Mouse (Mus musculus) CH12.LX (cell line): ENCODE data around the gene Aurkb. TPM values are rescaled to one million over a fixed set of nuclear protein-coding genes. Genes with fewer than 3 reads are reported as not detected.

Experiments used
- DNase-seq: peaks from one replicate; pipeline ENCODE4 v3.0.0-alpha.2; 2013; ENCODE audit errors: extremely low read depth
- H3K27ac ChIP-seq: 2 replicates; pipeline ENCODE4 v1.5.1; 2012; ENCODE audit warnings: low read depth, mild to moderate bottlenecking, control low read depth, moderate library complexity; ENCODE audit not compliant: insufficient read depth
- H3K27me3 ChIP-seq: replicated peaks from 2 replicates; pipeline ENCODE3; 2012; ENCODE audit warnings: inconsistent platforms
- H3K36me3 ChIP-seq, 2 experiments: replicated peaks in 1 of 2; 2 replicates each; pipeline versions ENCODE3 to v1.6.1; 2012; ENCODE audit warnings: inconsistent platforms in 1 of 2, low read length in 1 of 2, mild to moderate bottlenecking in 1 of 2, mixed read lengths in 1 of 2, moderate library complexity in 1 of 2; ENCODE audit not compliant: control insufficient read depth in 1 of 2, insufficient read depth in 1 of 2
- H3K4me1 ChIP-seq, 2 experiments: 2 replicates each; pipeline ENCODE4 v1.6.1; 2012; ENCODE audit warnings: inconsistent platforms in 1 of 2, moderate library complexity in 1 of 2; ENCODE audit not compliant: insufficient read depth in 2 of 2, control insufficient read depth in 1 of 2
- H3K4me2 ChIP-seq: 2 replicates; pipeline ENCODE4 v1.6.1; 2012; ENCODE audit warnings: low read depth, mild to moderate bottlenecking, control low read depth; ENCODE audit not compliant: poor library complexity, insufficient read depth, severe bottlenecking
- H3K4me3 ChIP-seq, 3 experiments: fragments of 150-350 bp in 1 of 3; sonication (generic) in 1 of 3; replicated peaks in 1 of 3; 2 replicates each; pipeline versions ENCODE3 to v1.5.1; 2011 to 2012; ENCODE audit warnings: low read depth in 2 of 3, low read length in 2 of 3, mild to moderate bottlenecking in 2 of 3, moderate library complexity in 2 of 3, control low read depth in 1 of 3, improper control_type of control experiment in 1 of 3, inconsistent platforms in 1 of 3, mixed read lengths in 1 of 3; ENCODE audit not compliant: poor library complexity in 1 of 3
- H3K79me2 ChIP-seq: replicated peaks from 2 replicates; pipeline ENCODE4 v1.6.1; 2012; ENCODE audit warnings: mild to moderate bottlenecking, moderate library complexity; ENCODE audit not compliant: control insufficient read depth, poor library complexity, insufficient read depth, severe bottlenecking; ENCODE audit errors: extremely low read depth
- H3K9ac ChIP-seq: 2 replicates; pipeline ENCODE4 v1.6.1; 2012; ENCODE audit warnings: low read depth, mild to moderate bottlenecking, control low read depth, moderate library complexity; ENCODE audit not compliant: insufficient read depth
- H3K9me3 ChIP-seq: replicated peaks from 2 replicates; pipeline ENCODE3; 2012; ENCODE audit warnings: low read length, inconsistent platforms, mixed read lengths
- BHLHE40 ChIP-seq: IDR thresholded peaks from 2 replicates; pipeline ENCODE4 v1.6.1; 2011; ENCODE audit warnings: mild to moderate bottlenecking, low read depth, low read length, improper control_type of control experiment
- CHD1 ChIP-seq: IDR thresholded peaks from 2 replicates; pipeline ENCODE4 v1.6.1; 2012; ENCODE audit warnings: low read depth, low read length, improper control_type of control experiment, inconsistent platforms
- EP300 ChIP-seq: IDR thresholded peaks from 2 replicates; pipeline ENCODE4 v1.6.1; 2011; ENCODE audit warnings: low read length, improper control_type of control experiment
- IRF4 ChIP-seq: IDR thresholded peaks from 2 replicates; pipeline ENCODE4 v1.6.1; 2014; ENCODE audit warnings: low read depth, mild to moderate bottlenecking, inconsistent platforms, low read length, improper control_type of control experiment
- JUN ChIP-seq: IDR thresholded peaks from 2 replicates; pipeline ENCODE4 v1.6.1; 2011; ENCODE audit warnings: low read depth, mild to moderate bottlenecking, low read length, improper control_type of control experiment, moderate library complexity; ENCODE audit not compliant: insufficient read depth
- JUND ChIP-seq: conservative IDR thresholded peaks from 2 replicates; pipeline ENCODE4 v1.6.1; 2011; ENCODE audit warnings: low read depth, low read length, improper control_type of control experiment
- KAT2A ChIP-seq: IDR thresholded peaks from 2 replicates; pipeline ENCODE4 v1.6.1; 2012; ENCODE audit warnings: low read length, improper control_type of control experiment, inconsistent platforms; ENCODE audit not compliant: insufficient replicate concordance
- MAZ ChIP-seq: IDR thresholded peaks from 2 replicates; pipeline ENCODE4 v1.6.1; 2012; ENCODE audit warnings: low read depth, mild to moderate bottlenecking, inconsistent platforms, low read length, improper control_type of control experiment, moderate library complexity
- MXI1 ChIP-seq: IDR thresholded peaks from 2 replicates; pipeline ENCODE4 v1.6.1; 2011; ENCODE audit warnings: mild to moderate bottlenecking, low read depth, low read length, improper control_type of control experiment
- NELFE ChIP-seq: IDR thresholded peaks from 2 replicates; pipeline ENCODE4 v1.6.1; 2011; ENCODE audit warnings: low read depth, low read length, improper control_type of control experiment
- RCOR1 ChIP-seq: conservative IDR thresholded peaks from 2 replicates; pipeline ENCODE4 v1.6.1; 2012; ENCODE audit warnings: low read depth, mild to moderate bottlenecking, inconsistent platforms, low read length, improper control_type of control experiment
- SIN3A ChIP-seq: IDR thresholded peaks from 2 replicates; pipeline ENCODE4 v1.6.1; 2012; ENCODE audit warnings: low read length, improper control_type of control experiment, inconsistent platforms
- UBTF ChIP-seq: IDR thresholded peaks from 2 replicates; pipeline ENCODE4 v1.6.1; 2012; ENCODE audit warnings: low read depth, mild to moderate bottlenecking, inconsistent platforms, low read length, improper control_type of control experiment, moderate library complexity
- dilution Hi-C: fragments of 300-500 bp; cut with MboI; formaldehyde crosslinking; loops from 2 replicates; pipeline ENCODE4 v1.14.3; 2020; ENCODE audit warnings: low sequenced_read_pairs; ENCODE audit not compliant: extremely low pct_unique_long_range_greater_than_20kb, extremely low pct_ligation_motif_present
- in situ Hi-C: fragments of 300-500 bp; cut with MboI; formaldehyde crosslinking; loops from 3 replicates; pipeline ENCODE4 v1.14.3; 2019; ENCODE audit warnings: low sequenced_read_pairs, low pct_ligation_motif_present, low pct_unique_long_range_greater_than_20kb, mixed read lengths
- polyA plus RNA-seq: library from polyadenylated mRNA; unstranded; fragments of >175 nt; gene quantifications from 2 replicates; pipeline ENCODE4 v1.2.1, GENCODE M21; 2012; ENCODE audit warnings: low read depth; ENCODE audit not compliant: insufficient read length
- total RNA-seq, 2 experiments: library from RNA; depleted of rRNA; stranded (reverse); fragments of 300-350 nt in 1 of 2; fragments of >200 nt in 1 of 2; gene quantifications; 2 replicates each; pipeline ENCODE4 v1.2.3; 2012 to 2014

Gene Aurkb
- total and polyA plus RNA-seq, 3 experiments: 170 to 200 (median 190) TPM

GRCm38 (mm10) chr11:69088856-69089615 lies 43.6 kb downstream of the Aurkb start:
- peaks cover 23 to 37% of the 10 kb centered on the region in 2 experiments for H3K36me3 ChIP-seq
- peak overlapping the region; percentile 96 for H3K9ac ChIP-seq
- H3K4me3 ChIP-seq: peak overlapping the region; percentile 89 to 99 (median 89)
- peak; percentile 20; the same call in 1 of the 2 replicates for TF ChIP-seq MXI1
- 0 out of 2 replicates have a peak, but pooled peaks have one; percentile 61 for TF ChIP-seq CHD1
- TF ChIP-seq UBTF: 0 out of 2 replicates have a peak, but pooled peaks have one; percentile 30
- no peak for TF ChIP-seq JUN
- TF ChIP-seq EP300: no peak
- TF ChIP-seq KAT2A: no peak
- TF ChIP-seq SIN3A: peak; percentile 76
- 0 out of 2 replicates have a peak, but pooled peaks have one; percentile 3 for TF ChIP-seq BHLHE40
- peaks cover 18% of the 10 kb centered on the region for H3K27me3 ChIP-seq
- H3K4me1 ChIP-seq: peaks cover 23 to 51% of the 10 kb centered on the region in 2 experiments
- no peak for DNase-seq
- H3K4me2 ChIP-seq: peak overlapping the region; percentile 71
- dilution Hi-C loops: no loop called here
- peak overlapping the region; percentile 57 for H3K27ac ChIP-seq
- in situ Hi-C loops: loop anchor here (25.0 kb wide), 1 partner anchor 923 kb away; the partner anchor contains the start of genes Acadvl, Dlg4 and Dvl2
- peaks cover 29% of the 10 kb centered on the region for H3K79me2 ChIP-seq
- H3K9me3 ChIP-seq: no peaks in the 10 kb centered on the region

GRCm38 (mm10) chr11:69089616-69090290 lies 44.3 kb downstream of the Aurkb start:
- H3K27ac ChIP-seq: peak overlapping the region; percentile 57
- dilution Hi-C loops (no loop called here), in situ Hi-C loops (loop anchor here (25.0 kb wide), 1 partner anchor 923 kb away; the partner anchor contains the start of genes Acadvl, Dlg4 and Dvl2)

More at GRCm38 (mm10) chr11:69089616-69090290, 44.3 kb downstream of the Aurkb start:
- no peak for TF ChIP-seq NELFE
- peak; percentile 57 for TF ChIP-seq EP300
- peak; percentile 65 for TF ChIP-seq IRF4
- 0 out of 2 replicates have a peak, but pooled peaks have one; percentile 12 for TF ChIP-seq JUND
- peak; percentile 51; the same call in 1 of the 2 replicates for TF ChIP-seq MXI1
- 0 out of 2 replicates have a peak, but pooled peaks have one; percentile 55 for TF ChIP-seq RCOR1
- TF ChIP-seq MAZ: peak; percentile 64; the same call in 1 of the 2 replicates
- TF ChIP-seq SIN3A: no peak; the same call in 1 of the 2 replicates
- H3K4me3 ChIP-seq: peak overlapping the region; percentile 89 to 99 (median 89)
- H3K9ac ChIP-seq: peak overlapping the region; percentile 96
- peaks cover 18% of the 10 kb centered on the region for H3K27me3 ChIP-seq
- H3K36me3 ChIP-seq: peaks cover 23 to 37% of the 10 kb centered on the region in 2 experiments
- H3K9me3 ChIP-seq: no peaks in the 10 kb centered on the region
- peak overlapping the region; percentile 71 for H3K4me2 ChIP-seq
- DNase-seq: no peak
- peaks cover 29% of the 10 kb centered on the region for H3K79me2 ChIP-seq
- peaks cover 23 to 57% of the 10 kb centered on the region in 2 experiments for H3K4me1 ChIP-seq
